Mouse (Mus musculus) kidney, adult 2 months (tissue): Measurements from ENCODE around the gene Rbm28. TPM values are rescaled to one million over a fixed set of nuclear protein-coding genes. Genes with fewer than 3 reads are reported as not detected.
"Not testable (repeated sequence)": the region's sequence is repeated elsewhere in the genome, so short reads cannot be mapped to it uniquely, and the experiment has no call there.

Experiments used
- DNase-seq: peaks from one replicate; pipeline ENCODE4 v3.0.0; 2021
- H3K27ac ChIP-seq: fragments of 200-500 bp; 2 replicates; pipeline ENCODE4 v1.5.1; 2012; ENCODE audit warnings: low read depth, low read length, control low read depth, inconsistent platforms; ENCODE audit not compliant: insufficient read depth
- H3K27me3 ChIP-seq: fragments of 200-500 bp; replicated peaks from 2 replicates; pipeline ENCODE4 v1.6.1; 2012; ENCODE audit warnings: mild to moderate bottlenecking, moderate library complexity, low read length, inconsistent platforms; ENCODE audit not compliant: control insufficient read depth, insufficient read depth
- H3K36me3 ChIP-seq: fragments of 200-500 bp; 2 replicates; pipeline ENCODE4 v1.6.1; 2012; ENCODE audit warnings: mild to moderate bottlenecking, moderate library complexity, low read length, inconsistent platforms; ENCODE audit not compliant: control insufficient read depth, insufficient read depth
- H3K4me1 ChIP-seq: fragments of 200-500 bp; 2 replicates; pipeline ENCODE4 v1.6.1; 2011; ENCODE audit warnings: low read length; ENCODE audit not compliant: control insufficient read depth, insufficient read depth
- H3K4me3 ChIP-seq: fragments of 200-500 bp; 2 replicates; pipeline ENCODE4 v1.5.1; 2011; ENCODE audit warnings: mild to moderate bottlenecking, low read depth, low read length, control low read depth; ENCODE audit not compliant: insufficient read depth
- CTCF ChIP-seq: fragments of 200-500 bp; conservative IDR thresholded peaks from 2 replicates; pipeline ENCODE4 v1.5.1; 2011; ENCODE audit warnings: low read depth, mild to moderate bottlenecking, control low read depth, low read length, moderate library complexity, mixed read lengths; ENCODE audit not compliant: insufficient read depth, insufficient read length
- POLR2A ChIP-seq: fragments of 200-500 bp; IDR thresholded peaks from one replicate; pipeline ENCODE4 v1.6.1; 2011; ENCODE audit warnings: low read depth, low read length, control low read depth
- WGBS: fragments of 180-500 bp; shearing (Covaris S2); methylation state at CpG from one replicate; pipeline ENCODE4 v1.1.7; 2018; 5-methylcytosine and 5-hydroxymethylcytosine counted together
- polyA plus RNA-seq: library from polyadenylated mRNA; depleted of rRNA; stranded (reverse); fragments of >200 nt; gene quantifications from 2 replicates; pipeline ENCODE4 v1.2.3, GENCODE M21; 2012

The Rbm28 gene
- polyA plus RNA-seq, 1 experiment, result 6.1 TPM

DNA sequence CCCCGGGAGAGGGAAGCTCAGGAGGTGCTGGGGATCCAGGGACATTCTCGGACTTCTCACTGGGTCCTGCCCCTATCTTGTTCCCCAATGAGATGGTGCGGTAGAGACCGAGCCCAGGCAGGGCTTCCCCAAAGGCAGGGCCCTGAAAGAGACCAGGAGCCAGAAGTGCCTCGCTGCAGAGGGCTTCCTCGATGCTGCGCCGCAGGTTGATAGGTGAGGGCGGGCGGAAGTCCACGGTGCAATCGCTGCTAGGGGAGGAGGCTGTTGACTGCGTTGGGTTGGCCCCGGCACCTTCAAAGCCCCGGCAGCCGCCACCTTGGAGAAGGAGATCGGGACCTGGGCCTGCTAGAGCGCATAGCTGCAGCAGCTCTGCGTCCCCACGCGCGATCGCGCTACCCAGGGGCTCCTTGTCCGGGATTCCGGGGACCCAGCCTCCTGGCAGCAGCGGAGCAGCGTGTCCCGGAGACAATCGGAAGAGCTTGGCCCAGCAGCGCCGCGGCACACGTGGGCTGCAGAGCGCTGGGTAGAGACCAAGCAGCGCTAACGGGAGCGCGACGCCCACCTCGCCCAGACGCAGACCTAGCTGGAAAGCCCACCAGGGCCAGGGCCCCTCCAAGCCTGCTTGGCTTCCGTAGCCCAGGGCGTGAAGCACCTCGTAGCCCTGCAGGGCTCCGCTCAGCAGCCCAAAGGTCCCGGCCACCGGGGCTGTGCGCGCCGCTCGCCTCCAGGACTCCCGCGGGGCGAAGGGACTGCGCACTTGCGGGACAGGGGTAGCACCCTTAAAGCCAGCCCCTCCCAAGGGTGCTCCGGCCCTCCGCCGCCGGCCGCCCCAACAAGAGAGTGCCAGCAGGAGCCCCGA lies 5.5 kb upstream of the Rbm28 start:
- H3K27ac ChIP-seq, result no peak overlapping the region
- H3K4me3 ChIP-seq, result peak overlapping the region; percentile 56
- H3K4me1 ChIP-seq, result no peaks in the 10 kb centered on the region
- WGBS, result 2% methylated on average over 63 of the region's 63 CpGs
- DNase-seq, result peak; percentile 19
- no peaks in the 10 kb centered on the region for H3K36me3 ChIP-seq
- H3K27me3 ChIP-seq, result peaks cover 4% of the 10 kb centered on the region; the same call in 1 of the 2 replicates
- TF ChIP-seq CTCF (no peak), POLR2A (no peak)

DNA sequence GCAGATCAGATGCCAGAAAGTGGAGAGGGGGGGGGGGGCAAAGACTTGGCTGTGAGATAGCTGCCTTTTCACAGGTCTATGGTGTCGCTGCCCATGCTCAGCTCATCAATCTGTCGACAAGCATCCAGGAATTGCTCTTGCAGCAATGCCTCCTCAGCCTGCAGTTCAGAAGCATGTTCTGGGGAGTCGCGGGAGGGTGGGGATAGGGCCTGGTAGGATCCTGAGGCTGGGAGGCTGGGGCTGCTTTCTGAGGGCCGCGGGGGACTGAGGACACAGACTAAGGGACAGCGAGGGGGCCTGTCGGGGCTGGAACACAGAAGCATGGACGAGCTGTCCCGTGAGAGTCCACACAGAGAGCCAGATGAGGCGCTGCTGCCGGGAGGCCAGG lies 4.9 kb upstream of the Rbm28 start:
- H3K36me3 ChIP-seq, result no peaks in the 10 kb centered on the region
- TF ChIP-seq CTCF, result no peak
- TF ChIP-seq POLR2A, result no peak
- H3K27me3 ChIP-seq, result peaks cover 4% of the 10 kb centered on the region; the same call in 1 of the 2 replicates
- H3K27ac ChIP-seq, result no peak overlapping the region
- no peak for DNase-seq
- WGBS, result 22% methylated on average over 12 of the region's 12 CpGs
- H3K4me3 ChIP-seq, result no peak overlapping the region
- no peaks in the 10 kb centered on the region for H3K4me1 ChIP-seq

DNA sequence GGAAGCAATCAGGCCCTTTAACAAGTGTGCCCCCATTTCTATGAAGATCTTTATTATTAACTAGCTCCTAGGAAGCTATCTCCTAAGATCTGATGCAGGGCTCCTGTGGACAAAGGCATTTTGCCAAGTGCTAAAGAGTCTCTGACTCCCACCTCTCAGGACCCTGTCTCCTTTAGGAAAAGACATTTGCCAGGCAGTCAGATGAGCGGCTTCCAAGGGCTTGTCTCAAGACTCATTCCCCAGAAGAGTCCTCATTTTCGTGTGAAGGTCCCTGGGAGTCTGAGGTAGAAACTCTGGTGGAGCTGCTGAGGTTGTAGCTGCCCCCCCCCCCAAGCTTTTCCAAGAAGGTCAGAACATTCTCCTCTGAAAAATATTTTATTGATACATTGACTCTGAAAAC lies 4.1 kb upstream of the Rbm28 start:
- no peak overlapping the region for H3K27ac ChIP-seq
- H3K4me1 ChIP-seq, result 0 out of 2 replicates have a peak, but pooled peaks cover 2% of the 10 kb centered on the region
- H3K36me3 ChIP-seq, result no peaks in the 10 kb centered on the region
- H3K27me3 ChIP-seq, result peaks cover 4% of the 10 kb centered on the region; the same call in 1 of the 2 replicates
- TF ChIP-seq CTCF, result no peak
- TF ChIP-seq POLR2A, result no peak
- H3K4me3 ChIP-seq, result no peak overlapping the region
- 56% methylated on average over 2 of the region's 2 CpGs for WGBS
- DNase-seq, result no peak

GRCm38 (mm10) chr6:29166196-29166595 lies 1.4 kb upstream of the Rbm28 start:
- DNase-seq, result peak; percentile 72
- peaks cover 4% of the 10 kb centered on the region; the same call in 1 of the 2 replicates for H3K27me3 ChIP-seq
- TF ChIP-seq POLR2A (no peak), CTCF (peak; percentile 26; the same call in 1 of the 2 replicates)
- no peak overlapping the region for H3K27ac ChIP-seq
- WGBS, result 0% methylated on average over 1 of the region's 1 CpGs
- H3K4me1 ChIP-seq, result 0 out of 2 replicates have a peak, but pooled peaks cover 3% of the 10 kb centered on the region
- H3K36me3 ChIP-seq, result no peaks in the 10 kb centered on the region
- no peak overlapping the region for H3K4me3 ChIP-seq

- H3K4me1 ChIP-seq, H3K4me3 ChIP-seq, H3K36me3 ChIP-seq, H3K27ac ChIP-seq, H3K27me3 ChIP-seq, DNase-seq: not testable (repeated sequence)
- 96% methylated on average over 5 of the region's 5 CpGs for WGBS
These were observed 3.5 kb downstream of the Rbm28 start for GRCm38 (mm10) chr6:29161291-29161690.

- H3K27me3 ChIP-seq, result no peaks in the 10 kb centered on the region
- no peak overlapping the region for H3K27ac ChIP-seq
- peaks cover 5% of the 10 kb centered on the region; the same call in 1 of the 2 replicates for H3K36me3 ChIP-seq
- no peak for DNase-seq
- 0 out of 2 replicates have a peak, but pooled peaks cover 3% of the 10 kb centered on the region for H3K4me1 ChIP-seq
- 80% methylated on average over 2 of the region's 2 CpGs for WGBS
- H3K4me3 ChIP-seq, result no peak overlapping the region
- no peak for TF ChIP-seq CTCF
- no peak for TF ChIP-seq POLR2A
These were observed 4.0 kb downstream of the Rbm28 start for GRCm38 (mm10) chr6:29160786-29161185.

GRCm38 (mm10) chr6:29156326-29156725 lies 8.5 kb downstream of the Rbm28 start:
- no peak for DNase-seq
- Histone ChIP-seq H3K4me3 (no peak overlapping the region), H3K27ac (no peak overlapping the region), H3K4me1 (no peaks in the 10 kb centered on the region), H3K27me3 (no peaks in the 10 kb centered on the region), H3K36me3 (peaks cover 9% of the 10 kb centered on the region)
- 95% methylated on average over 5 of the region's 5 CpGs for WGBS
- no peak for TF ChIP-seq CTCF
- TF ChIP-seq POLR2A, result no peak
